Mouse (Mus musculus) brown adipose tissue, adult 24 weeks (tissue): ENCODE measurements around the gene Atp6v1c2. TPM values are rescaled to one million over a fixed set of nuclear protein-coding genes. Genes with fewer than 3 reads are reported as not detected.

ENCODE experiments used
- H3K27ac ChIP-seq: fragments of 200-500 bp; replicated peaks from 2 replicates; pipeline ENCODE4 v1.5.1; 2012; ENCODE audit warnings: low read depth, mild to moderate bottlenecking, low read length
- H3K4me1 ChIP-seq: fragments of 200-500 bp; 2 replicates; pipeline ENCODE4 v1.6.1; 2012; ENCODE audit warnings: low read length, mixed read lengths; ENCODE audit not compliant: control insufficient read depth, insufficient read depth, insufficient read length
- H3K4me3 ChIP-seq: fragments of 200-500 bp; 2 replicates; pipeline ENCODE4 v1.5.1; 2012; ENCODE audit warnings: low read depth, mild to moderate bottlenecking, low read length, moderate library complexity; ENCODE audit not compliant: insufficient read depth
- polyA plus RNA-seq: library from polyadenylated mRNA; stranded (reverse); fragments of >200 nt; gene quantifications from 2 replicates; pipeline ENCODE4 v1.2.4, GENCODE M21; 2012; ENCODE audit not compliant: missing spikeins, insufficient read depth, insufficient read length

Gene Atp6v1c2
- polyA plus RNA-seq, 1 experiment = not detected

DNA sequence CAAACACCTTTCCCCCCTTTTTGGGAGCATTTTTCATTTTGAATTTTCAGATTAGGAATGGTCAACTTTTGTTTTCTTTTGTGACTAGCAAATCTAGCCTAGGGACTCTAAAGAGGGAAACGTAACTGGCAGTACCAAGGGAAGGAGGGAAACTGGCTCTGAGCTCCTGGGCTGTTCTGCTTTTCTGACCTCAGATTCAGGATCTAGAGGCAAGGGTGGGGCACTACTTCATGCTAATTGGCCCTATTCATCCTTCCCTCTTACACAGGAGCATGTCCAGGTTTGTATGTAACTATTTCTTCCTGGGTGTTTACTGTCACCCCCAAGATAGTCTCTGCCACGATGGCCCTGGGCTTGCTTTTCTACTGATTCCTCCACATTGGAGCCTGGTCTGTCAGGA lies 32.3 kb downstream of the Atp6v1c2 start:
- Histone ChIP-seq H3K27ac (no peak overlapping the region), H3K4me3 (no peak overlapping the region), H3K4me1 (no peaks in the 10 kb centered on the region)

DNA sequence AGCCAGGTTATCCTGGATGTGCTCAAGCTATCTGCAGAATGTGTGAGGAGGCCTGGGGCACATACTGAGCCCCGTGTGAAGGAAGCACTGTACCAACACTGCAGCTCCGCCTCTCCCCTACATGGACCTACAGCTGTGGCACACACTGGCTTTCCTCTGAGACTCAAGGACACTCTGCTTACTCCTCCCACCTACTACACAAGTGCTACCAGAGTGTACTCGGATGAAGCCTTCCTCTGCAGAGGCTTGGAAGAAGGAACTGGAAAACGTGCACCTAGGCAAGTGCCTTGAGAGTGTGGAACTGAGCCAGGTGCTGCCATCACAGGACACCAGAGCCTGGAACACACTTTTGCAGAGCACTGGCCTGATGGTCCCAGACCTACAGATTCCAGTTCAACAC lies 38.6 kb downstream of the Atp6v1c2 start:
- H3K4me1 ChIP-seq = no peaks in the 10 kb centered on the region
- H3K27ac ChIP-seq = no peak overlapping the region
- H3K4me3 ChIP-seq = no peak overlapping the region

DNA sequence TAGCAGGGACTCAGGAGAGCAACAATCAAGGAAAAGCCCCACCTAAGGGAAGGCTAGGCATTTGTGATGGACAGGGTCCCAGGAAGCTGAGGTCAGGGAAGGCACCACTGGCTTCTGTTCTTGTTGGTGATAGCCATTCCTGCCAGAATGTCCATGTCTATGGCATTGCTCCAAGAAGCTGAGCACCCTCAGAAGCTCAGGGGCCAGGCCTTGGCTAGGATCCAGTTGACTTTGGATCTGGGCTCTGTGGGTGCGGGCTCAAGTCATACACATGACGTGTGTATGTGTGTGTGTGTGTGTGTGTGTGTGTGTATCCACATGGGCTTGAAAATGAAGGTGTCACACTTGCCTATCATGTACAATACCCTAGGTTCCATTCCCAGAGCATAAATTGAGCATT lies 39.2 kb downstream of the Atp6v1c2 start:
- no peak overlapping the region for H3K27ac ChIP-seq
- no peak overlapping the region for H3K4me3 ChIP-seq
- no peaks in the 10 kb centered on the region for H3K4me1 ChIP-seq

DNA sequence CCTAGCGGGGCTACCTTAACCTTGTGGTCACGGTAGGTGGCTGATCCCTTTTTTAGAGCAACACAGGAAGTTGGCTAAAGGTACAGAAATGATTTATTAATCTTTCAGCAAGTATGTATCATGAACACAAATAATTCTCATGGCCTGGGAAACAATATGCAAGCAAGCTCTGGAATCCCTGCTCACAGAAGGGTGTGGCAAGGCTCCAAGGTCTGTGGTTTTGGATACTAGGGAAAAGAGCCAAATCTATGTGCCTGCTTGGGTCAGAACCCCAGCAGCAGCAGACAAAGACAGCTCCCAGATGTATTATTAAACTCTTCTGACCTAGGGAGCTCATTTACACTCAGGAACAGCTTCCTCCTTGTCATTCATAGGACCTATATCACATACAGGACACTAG lies 40.1 kb downstream of the Atp6v1c2 start:
- no peak overlapping the region for H3K4me3 ChIP-seq
- no peak overlapping the region for H3K27ac ChIP-seq
- H3K4me1 ChIP-seq = no peaks in the 10 kb centered on the region

DNA sequence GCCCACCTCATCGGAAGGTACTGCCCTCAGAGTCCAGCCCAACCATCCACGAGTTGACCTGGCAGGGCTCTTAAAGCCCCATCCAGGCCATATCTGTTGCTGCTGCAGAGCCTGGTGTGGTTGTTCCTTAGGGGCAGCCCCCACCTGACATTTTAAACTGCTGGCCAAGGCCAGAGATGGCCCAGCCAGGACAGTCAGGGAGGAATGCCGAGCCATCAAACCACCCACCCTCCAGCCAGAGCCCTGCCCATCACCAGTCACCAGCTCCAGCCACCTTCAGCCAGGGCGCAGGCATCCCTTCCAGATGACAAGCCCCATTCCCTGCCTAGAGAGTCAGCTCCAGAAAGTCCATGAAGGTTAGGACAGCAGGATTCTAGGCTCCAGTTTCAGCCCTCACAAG lies 40.7 kb downstream of the Atp6v1c2 start:
- Histone ChIP-seq H3K4me1 (no peaks in the 10 kb centered on the region), H3K27ac (no peak overlapping the region), H3K4me3 (no peak overlapping the region)

DNA sequence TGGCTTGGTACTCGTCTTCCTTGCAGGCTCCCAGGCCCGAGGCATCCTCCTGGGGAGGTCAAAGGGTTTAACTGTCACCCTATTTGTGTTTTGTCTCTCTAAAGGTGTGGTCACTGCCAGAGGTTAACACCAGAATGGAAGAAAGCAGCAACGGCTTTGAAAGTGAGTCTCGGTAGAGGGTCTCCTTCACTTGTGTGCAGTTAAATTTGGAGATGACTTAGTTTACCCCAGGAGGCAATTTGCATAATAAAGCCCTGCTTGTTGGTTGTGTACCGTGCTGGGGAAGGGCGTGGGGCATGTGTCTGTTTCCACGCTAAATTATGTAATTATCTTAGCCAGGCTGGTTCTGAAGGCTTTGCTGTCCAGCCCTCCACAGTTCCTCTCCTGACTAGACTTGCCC lies 55.3 kb downstream of the Atp6v1c2 start:
- Histone ChIP-seq H3K27ac (no peak overlapping the region), H3K4me1 (no peaks in the 10 kb centered on the region), H3K4me3 (no peak overlapping the region)

DNA sequence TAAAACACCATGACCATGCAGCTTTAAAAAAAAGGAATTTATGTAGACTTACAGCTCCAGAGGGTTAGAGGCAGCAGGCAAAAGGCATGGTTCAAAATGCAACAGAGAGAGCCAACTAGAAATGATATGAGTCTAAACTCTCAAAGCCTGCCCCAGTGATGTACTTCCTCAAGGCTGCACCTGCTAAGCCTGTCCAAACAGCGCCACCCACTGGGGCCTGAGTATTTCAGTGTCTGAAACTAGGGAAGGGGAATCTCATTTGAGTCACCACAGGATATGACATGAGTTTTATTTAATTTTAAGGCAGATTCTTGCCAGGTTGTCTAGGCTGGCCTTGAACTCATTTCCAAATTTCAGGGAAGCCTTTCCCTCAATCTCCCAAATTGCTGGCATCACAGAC lies 57.9 kb downstream of the Atp6v1c2 start:
- H3K27ac ChIP-seq = no peak overlapping the region
- H3K4me1 ChIP-seq = peaks cover 5% of the 10 kb centered on the region
- H3K4me3 ChIP-seq = no peak overlapping the region

DNA sequence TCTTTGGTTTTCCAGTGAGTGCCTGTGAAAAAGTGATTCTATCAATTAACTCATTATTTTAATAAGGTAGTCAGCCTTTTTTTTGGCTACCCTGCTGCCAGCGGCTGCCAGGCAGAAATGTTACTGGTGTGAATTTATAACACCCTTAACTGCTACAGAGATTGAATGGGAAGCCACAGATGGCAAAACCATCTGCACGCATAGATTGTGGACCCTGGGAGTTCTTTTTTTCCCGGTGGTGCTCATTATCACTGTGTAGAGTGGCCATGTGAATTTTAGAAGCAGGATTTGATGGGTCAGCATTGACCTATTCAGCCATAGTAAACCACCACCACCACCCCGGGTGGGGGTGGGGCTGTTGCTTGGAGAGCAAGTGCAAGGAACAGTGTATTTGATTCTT lies 61.8 kb downstream of the Atp6v1c2 start:
- Histone ChIP-seq H3K27ac (no peak overlapping the region), H3K4me3 (peak overlapping the region; percentile 88), H3K4me1 (peaks cover 21% of the 10 kb centered on the region)

DNA sequence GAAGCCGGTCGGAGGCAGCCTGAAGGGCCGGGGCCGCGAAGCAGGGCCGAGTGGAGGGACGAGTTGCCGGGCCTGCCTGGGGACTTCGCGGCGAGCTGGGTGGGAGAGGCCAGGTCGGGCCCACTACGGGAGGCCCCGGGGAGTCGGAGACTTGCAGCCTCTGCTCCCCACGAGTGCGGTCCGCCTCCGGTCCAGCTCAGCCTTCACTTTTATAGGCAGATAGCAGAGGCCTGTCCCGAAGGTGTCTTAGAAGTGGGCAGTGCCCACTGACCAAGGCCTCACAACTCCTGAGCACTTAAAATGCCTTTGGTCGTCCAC lies 62.5 kb downstream of the Atp6v1c2 start:
- H3K4me3 ChIP-seq = peak overlapping the region; percentile 88
- peaks cover 21% of the 10 kb centered on the region for H3K4me1 ChIP-seq
- H3K27ac ChIP-seq = peak overlapping the region; percentile 37; the same call in 1 of the 2 replicates

DNA sequence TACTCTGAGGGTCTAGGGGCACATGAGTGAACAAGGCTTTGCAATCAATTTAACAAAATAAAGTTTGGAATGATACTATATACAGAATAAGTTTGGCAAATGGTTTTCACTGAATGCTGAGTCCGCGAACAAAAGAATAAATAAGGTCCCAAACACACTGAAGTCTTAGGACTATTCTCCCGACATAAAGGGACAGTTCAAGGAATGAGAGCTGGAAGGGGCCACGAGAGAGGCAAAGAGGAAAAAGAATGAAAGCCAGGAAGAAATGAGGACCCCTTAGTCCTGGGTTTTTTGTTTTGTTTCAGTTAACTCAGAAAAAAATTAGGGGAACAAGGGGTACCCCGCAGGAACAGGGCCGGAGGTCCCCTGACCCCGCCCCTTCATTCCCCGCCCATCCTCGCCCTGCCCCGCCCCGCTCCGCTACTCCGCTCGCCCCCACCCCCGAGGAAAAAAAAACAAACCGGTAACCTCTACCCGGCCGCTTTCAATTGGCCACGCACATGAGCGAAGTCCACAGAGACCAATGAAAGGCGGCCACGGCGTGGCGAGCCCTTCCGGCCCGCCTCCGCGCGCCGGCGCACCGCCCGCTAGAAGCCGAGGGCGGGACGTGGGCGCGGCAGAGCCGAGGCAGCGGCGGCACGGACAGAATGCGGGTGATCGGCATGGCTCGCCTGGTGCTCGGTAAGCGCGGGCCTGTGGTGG lies 63.0 kb downstream of the Atp6v1c2 start, which contains the start of gene Pdia6:
TSS of gene Pdia6 (plus strand) at position 575 of the 702 bp plus-strand sequence.
- Histone ChIP-seq H3K27ac (peak within 1 kb of the TSS; percentile 82), H3K4me1 (peaks cover 21% of the 10 kb centered on the region), H3K4me3 (peak within 1 kb of the TSS; percentile 88)

DNA sequence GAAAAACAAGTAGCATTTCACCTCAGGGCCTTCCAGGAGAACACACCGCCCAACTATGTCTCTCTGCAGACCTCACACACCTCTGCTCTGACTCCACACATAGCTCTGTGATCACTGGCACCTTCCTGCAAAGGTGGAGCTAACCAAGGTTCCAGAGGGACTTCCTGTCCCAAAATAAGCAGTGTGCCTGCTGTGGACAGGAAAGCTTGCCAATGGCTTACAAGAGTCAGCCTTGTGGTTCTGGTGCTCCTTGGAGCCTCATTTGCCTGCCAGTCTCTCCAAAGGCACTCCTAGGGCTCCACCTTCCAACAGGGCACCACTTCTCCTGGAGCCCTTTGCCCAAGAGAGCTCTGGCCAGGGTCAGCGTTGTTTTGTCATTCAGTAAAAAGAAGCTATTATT lies 64.3 kb downstream of the Atp6v1c2 start:
- peak overlapping the region; percentile 83 for H3K27ac ChIP-seq
- peaks cover 21% of the 10 kb centered on the region for H3K4me1 ChIP-seq
- no peak overlapping the region for H3K4me3 ChIP-seq

DNA sequence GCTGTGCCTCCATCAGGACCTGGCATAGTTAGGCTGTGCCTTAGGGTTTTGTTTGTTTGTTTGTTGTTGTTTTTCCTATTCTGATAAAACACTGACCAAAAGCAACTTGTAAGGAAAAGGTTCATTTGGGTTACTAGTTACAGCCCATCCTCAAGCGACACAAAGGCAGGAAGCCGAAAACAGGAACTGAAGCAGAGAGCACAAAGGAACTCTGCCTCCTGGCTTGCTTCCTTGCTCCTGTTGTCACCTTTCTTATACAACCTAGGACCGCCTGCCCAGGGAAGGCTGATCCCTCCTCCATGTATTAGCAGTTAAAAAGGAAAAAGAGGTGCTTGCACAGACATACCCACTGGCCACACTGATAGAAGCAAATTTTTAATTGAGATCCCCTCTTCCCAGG lies 65.3 kb downstream of the Atp6v1c2 start:
- peaks cover 21% of the 10 kb centered on the region for H3K4me1 ChIP-seq
- H3K4me3 ChIP-seq = no peak overlapping the region
- peak overlapping the region; percentile 85 for H3K27ac ChIP-seq

DNA sequence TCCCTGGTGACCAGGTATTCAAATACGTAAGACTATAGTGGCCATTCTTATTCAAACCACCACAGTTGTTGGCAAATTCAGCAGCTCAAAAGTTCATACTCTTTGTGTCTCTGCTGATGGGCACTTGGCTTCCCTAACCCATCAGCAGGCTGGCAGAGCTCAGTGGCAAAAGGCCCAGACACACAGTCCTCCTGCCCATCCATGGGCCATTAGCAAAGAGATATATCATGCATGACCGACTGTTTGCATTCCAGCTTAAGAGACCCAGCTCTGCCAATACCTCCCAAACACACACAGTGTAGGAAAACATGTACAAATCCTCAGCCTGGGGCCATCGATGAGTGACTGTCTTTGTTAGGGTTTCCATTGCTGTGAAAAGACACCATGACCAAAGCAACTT lies 68.2 kb downstream of the Atp6v1c2 start:
- Histone ChIP-seq H3K4me3 (no peak overlapping the region), H3K4me1 (peaks cover 16% of the 10 kb centered on the region; the same call in 1 of the 2 replicates), H3K27ac (no peak overlapping the region)

DNA sequence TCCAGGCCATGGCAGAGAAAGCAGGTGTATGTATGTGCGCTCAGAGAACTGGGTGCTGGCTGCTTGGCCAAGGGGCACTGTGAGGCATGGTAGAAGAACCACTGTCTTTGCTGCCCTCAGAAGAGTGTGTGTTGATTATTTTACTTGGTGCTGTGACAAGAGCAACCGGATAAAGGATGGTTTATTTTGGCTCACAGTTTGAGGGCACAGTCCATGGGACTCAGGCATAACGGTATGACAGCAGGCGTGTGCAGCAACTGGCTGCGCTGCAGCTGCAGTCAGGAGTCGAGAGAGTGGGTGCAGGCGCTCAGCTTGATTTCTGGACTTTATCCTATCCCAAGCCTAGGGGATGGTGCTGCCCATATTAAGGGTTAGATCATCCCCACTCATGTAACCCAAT lies 70.7 kb downstream of the Atp6v1c2 start:
- H3K4me1 ChIP-seq = no peaks in the 10 kb centered on the region
- no peak overlapping the region for H3K27ac ChIP-seq
- H3K4me3 ChIP-seq = no peak overlapping the region

DNA sequence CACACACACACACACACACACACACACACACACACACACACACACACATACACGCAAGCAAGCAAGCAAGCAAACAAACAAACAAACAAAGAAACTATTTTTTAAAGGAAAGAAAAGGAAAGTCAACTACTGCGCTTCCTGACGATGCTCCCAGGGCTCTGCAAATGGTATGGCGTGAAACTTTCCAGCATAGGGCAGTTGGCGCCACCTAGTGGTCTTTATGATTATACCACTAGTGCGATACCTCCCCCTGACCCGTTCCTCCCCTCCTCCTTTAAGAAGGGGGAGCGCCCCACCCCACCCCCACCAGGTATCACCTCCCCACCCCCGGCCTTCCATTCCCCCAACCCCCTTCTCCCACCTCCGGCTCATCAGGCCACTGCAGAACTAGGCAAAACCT lies 72.3 kb downstream of the Atp6v1c2 start:
- H3K27ac ChIP-seq = no peak overlapping the region
- no peak overlapping the region for H3K4me3 ChIP-seq

DNA sequence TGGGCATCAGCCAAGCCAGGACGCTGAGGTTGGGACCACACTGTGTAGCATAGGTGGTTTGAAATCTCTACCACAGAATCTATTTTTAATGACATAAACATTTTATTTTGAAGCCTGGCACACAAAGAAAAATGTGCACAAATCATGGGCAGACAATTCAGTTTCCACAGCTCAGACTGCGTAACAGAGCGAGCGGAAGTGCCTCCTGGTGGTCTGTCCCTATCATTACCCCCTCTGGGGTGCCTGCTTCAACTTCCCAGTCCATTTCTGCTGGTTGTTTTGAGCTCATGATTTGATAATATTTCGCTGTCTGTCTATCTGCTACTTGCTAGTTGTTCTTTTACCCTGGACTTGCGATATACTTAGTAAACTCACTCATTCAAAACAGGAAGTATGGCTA lies 73.6 kb downstream of the Atp6v1c2 start:
- H3K4me3 ChIP-seq = no peak overlapping the region
- no peaks in the 10 kb centered on the region for H3K4me1 ChIP-seq
- no peak overlapping the region for H3K27ac ChIP-seq

More for the DNA sequence above, 72.3 kb downstream of the Atp6v1c2 start:
- no peaks in the 10 kb centered on the region for H3K4me1 ChIP-seq
